Mouse (Mus musculus) thymus, postnatal 4 days (tissue): ENCODE data around the gene Pxn.

Experiments
- DNase-seq: peaks from one replicate; pipeline ENCODE4 v3.0.0; 2021

Pxn gene

DNA sequence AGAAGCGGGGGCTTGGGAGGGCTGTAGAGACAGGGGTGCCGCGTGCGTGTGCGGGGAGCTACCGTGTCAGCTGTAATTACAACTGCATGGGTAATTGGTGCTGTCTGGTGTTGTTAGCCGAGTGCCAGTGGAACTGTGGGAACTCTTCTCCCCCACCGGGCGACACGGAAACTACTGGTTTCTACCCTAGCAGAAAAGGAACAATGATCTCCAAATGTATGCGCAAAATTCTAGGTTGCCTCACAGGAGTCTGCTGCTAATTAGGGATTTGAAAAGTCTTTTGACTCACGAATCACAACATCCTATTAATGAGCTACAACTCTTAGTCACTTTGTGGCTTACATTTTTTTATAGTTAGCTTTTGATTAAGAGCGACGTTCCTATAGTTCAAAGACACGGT lies 79.7 kb downstream of the Pxn start:
- DNase-seq = no peak

DNA sequence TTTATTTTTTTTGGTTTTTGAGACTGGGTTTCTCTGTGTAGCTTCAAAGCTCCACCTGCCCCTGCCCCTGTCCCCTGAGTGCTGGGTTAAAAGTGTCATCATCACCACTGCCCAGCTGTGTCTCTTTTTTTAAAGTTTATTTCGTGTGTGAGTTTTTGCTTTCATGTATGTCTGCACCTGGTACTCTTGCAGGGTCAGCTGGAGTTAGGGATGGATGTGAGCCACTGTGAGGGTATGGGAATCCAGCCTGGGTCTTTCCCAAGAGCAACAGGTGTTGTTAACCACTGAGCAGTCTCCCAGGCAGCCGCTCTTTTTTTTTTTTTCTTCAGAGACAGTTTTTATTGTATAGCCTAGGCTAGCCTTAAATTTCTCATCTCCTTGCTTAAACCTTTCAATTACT lies 80.3 kb downstream of the Pxn start:
- no peak for DNase-seq

DNA sequence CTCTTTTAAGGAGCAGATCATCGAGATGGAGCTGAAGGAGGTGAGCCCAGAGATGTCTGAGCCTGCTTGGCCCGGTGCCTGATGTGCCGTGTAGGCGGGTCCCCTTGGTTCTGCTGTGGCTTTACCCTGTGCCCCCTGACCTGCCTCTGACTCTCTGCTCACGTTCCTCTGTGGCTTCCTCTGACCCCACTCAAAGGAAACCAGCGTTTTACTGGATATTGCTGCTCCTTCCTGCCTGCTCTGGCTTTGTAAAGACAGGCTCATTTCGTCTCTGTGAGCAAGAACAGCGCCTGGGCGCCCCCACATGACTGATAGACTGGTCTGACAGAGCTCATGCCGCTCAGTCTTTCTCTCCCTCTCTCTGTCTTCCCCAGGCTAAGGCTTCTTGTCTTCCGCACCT lies 84.6 kb downstream of the Pxn start:
- DNase-seq = no peak

DNA sequence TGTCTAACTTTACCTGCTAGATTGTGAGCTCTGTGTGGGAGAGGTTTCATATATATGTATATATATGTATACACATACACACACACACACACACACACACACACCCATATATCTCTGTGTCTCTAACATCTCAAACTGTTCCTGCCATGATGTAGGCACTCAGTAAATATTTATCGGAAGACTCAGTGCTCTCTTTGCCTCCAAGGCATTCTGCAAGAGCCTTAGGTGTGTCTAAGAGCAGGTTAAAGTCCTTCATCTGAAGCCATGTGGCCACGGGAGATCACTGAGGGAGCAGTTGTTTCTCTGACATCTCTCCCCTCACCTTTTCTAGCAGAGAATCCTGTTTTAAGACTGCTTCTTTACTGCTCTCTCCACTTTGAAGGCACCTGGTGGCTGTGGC lies 85.0 kb downstream of the Pxn start:
- DNase-seq = no peak

DNA sequence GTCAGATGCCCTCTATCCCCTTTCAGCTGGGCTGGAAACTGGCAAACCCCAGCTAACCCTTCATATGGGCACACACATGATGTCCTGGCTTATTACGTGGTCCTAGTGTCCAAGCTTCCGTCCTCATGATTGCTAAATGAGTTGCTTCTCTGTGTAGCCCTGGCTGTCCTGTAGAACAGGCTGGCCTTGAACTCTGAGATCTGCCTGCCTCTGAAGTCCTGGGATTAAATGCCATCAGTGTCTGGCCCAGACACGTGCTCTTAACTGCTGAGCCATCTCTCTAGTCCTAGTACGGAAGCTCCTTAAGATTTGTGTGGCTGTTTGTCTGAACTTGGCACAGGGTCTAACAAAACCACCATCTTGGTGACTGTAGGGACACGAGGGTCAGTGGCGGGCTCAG lies 97.1 kb downstream of the Pxn start:
- DNase-seq = no peak
